Mouse (Mus musculus): ENCODE results near the gene Tbc1d22b.
"Not testable (repeated sequence)": the region's sequence is repeated elsewhere in the genome, so short reads cannot be mapped to it uniquely, and the experiment has no call there.

Tbc1d22b gene

GRCm38 (mm10) chr17:29589221-29589898 is 39.8 kb downstream of the Tbc1d22b start:
- DNase-seq (ENCODE audit: low read depth, low spot score): no peak

- peak; percentile 71 for DNase-seq (ENCODE audit: low read depth, low spot score)
Observed at GRCm38 (mm10) chr17:29595891-29596770, 46.5 kb downstream of the Tbc1d22b start.

- no peak for DNase-seq (ENCODE audit: low read depth, low spot score)
Observed at GRCm38 (mm10) chr17:29596771-29597132, 47.2 kb downstream of the Tbc1d22b start.

- DNase-seq (ENCODE audit: low read depth, low spot score): no peak
Observed at GRCm38 (mm10) chr17:29599051-29599450, 49.5 kb downstream of the Tbc1d22b start.

GRCm38 (mm10) chr17:29599537-29599936 is 50.0 kb downstream of the Tbc1d22b start:
- no peak for DNase-seq (ENCODE audit: low read depth, low spot score)

GRCm38 (mm10) chr17:29601391-29601790 is 51.8 kb downstream of the Tbc1d22b start:
- no peak for DNase-seq (ENCODE audit: low read depth, low spot score)

- peak; percentile 81 for DNase-seq (ENCODE audit: low read depth, low spot score)
Observed at GRCm38 (mm10) chr17:29603283-29603682, 53.7 kb downstream of the Tbc1d22b start.

- DNase-seq (ENCODE audit: low read depth, low spot score): not testable (repeated sequence)
Observed at GRCm38 (mm10) chr17:29613453-29613852, 63.9 kb downstream of the Tbc1d22b start.

GRCm38 (mm10) chr17:29614115-29615023 is 64.8 kb downstream of the Tbc1d22b start, which contains the start of the genes Rnf8 and Gm28043:
Gene Rnf8, plus strand, starts transcription at chr17:29614790.
Gene Gm28043, plus strand, starts transcription at chr17:29614876.
- DNase-seq (ENCODE audit: low read depth, low spot score): peak; percentile 98

GRCm38 (mm10) chr17:29615024-29615551 is 65.5 kb downstream of the Tbc1d22b start:
- DNase-seq (ENCODE audit: low read depth, low spot score): no peak

GRCm38 (mm10) chr17:29615616-29616015 is 66.0 kb downstream of the Tbc1d22b start:
- DNase-seq (ENCODE audit: low read depth, low spot score): no peak

- no peak for DNase-seq (ENCODE audit: low read depth, low spot score)
Observed at GRCm38 (mm10) chr17:29619231-29619630, 69.6 kb downstream of the Tbc1d22b start.

- no peak for DNase-seq (ENCODE audit: low read depth, low spot score)
Observed at GRCm38 (mm10) chr17:29623488-29623887, 73.9 kb downstream of the Tbc1d22b start.

- no peak for DNase-seq (ENCODE audit: low read depth, low spot score)
Observed at GRCm38 (mm10) chr17:29627285-29627684, 77.7 kb downstream of the Tbc1d22b start.

GRCm38 (mm10) chr17:29628946-29629345 is 79.4 kb downstream of the Tbc1d22b start:
- no peak for DNase-seq (ENCODE audit: low read depth, low spot score)

- peak; percentile 81 for DNase-seq (ENCODE audit: low read depth, low spot score)
Observed at GRCm38 (mm10) chr17:29629620-29630019, 80.0 kb downstream of the Tbc1d22b start.

- peak; percentile 77 for DNase-seq (ENCODE audit: low read depth, low spot score)
Observed at GRCm38 (mm10) chr17:29632312-29632711, 82.7 kb downstream of the Tbc1d22b start.

- DNase-seq (ENCODE audit: low read depth, low spot score): no peak
Observed at GRCm38 (mm10) chr17:29635492-29635891, 85.9 kb downstream of the Tbc1d22b start.

- DNase-seq (ENCODE audit: low read depth, low spot score): peak; percentile 63
Observed at GRCm38 (mm10) chr17:29636118-29636517, 86.5 kb downstream of the Tbc1d22b start.

- DNase-seq (ENCODE audit: low read depth, low spot score): no peak
Observed at GRCm38 (mm10) chr17:29637377-29637776, 87.8 kb downstream of the Tbc1d22b start.

- peak; percentile 73 for DNase-seq (ENCODE audit: low read depth, low spot score)
Observed at GRCm38 (mm10) chr17:29637895-29638294, 88.3 kb downstream of the Tbc1d22b start.

Measured in ZHBTc4 (cell line).